Mouse (Mus musculus): ENCODE results near the gene Tex47.

- TF ChIP-seq CTCF (IDR thresholded peaks at IDR 0.05; ENCODE audit: control insufficient read depth, insufficient read depth, insufficient read length) (no peak), MAX (IDR thresholded peaks at IDR 0.05) (no peak), CEBPB (IDR thresholded peaks at IDR 0.05; ENCODE audit: low read depth) (no peak), MYOG (IDR thresholded peaks at IDR 0.05; ENCODE audit: control insufficient read depth, extremely low read depth, insufficient read length) (no peak), FOSL1 (IDR thresholded peaks at IDR 0.05; ENCODE audit: insufficient read depth, low read length, poor library complexity, severe bottlenecking) (no peak), USF1 (IDR thresholded peaks at IDR 0.05; ENCODE audit: low read depth) (no peak)
These were observed 21.7 kb downstream of the Tex47 start for GRCm38 (mm10) chr5:7325594-7325993.
